Mouse (Mus musculus): Measurements from ENCODE around the gene Nlrp6. TPM values are rescaled to one million over a fixed set of nuclear protein-coding genes. Genes with fewer than 3 reads are reported as not detected.

Gene Nlrp6
- polyA plus RNA-seq, 1 experiment from 2014 or later: 2.1 TPM

DNA sequence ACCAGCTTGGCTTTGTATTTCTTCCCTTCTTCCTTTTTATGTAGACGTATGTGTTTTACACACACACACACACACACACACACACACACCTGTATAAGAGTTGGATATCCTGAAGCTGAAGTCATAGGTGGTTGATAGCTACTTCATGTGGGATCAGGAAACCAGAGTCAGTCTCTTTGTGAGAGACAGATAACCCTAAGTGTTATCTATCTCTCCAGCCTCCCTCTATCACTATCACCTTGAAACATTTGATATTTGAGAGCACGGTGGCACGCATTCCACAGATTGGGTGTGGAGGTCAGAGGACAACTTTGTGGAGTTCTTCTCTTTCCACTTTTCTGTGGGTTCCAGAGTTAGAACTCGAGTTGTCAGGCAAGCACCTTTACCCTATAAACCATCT, 791 bp upstream of the Nlrp6 start:
- no peak for TF ChIP-seq CTCF (IDR thresholded peaks at IDR 0.05; ENCODE audit: low read depth)
- Histone ChIP-seq H3K4me2 (ENCODE audit: low read length) (no peak overlapping the region), H3K4me3 (replicated peaks; ENCODE audit: low read depth, low read length) (no peak overlapping the region), H3K36me3 (ENCODE audit: insufficient read depth, low read length) (no peaks in the 10 kb centered on the region), H3K4me1 (replicated peaks; ENCODE audit: insufficient read depth, low read length) (no peaks in the 10 kb centered on the region; the same call in 1 of the 2 replicates), H3K27ac (no peak overlapping the region), H3K27me3 (ENCODE audit: insufficient read depth, low read length) (peaks cover 30% of the 10 kb centered on the region), H3K9me3 (replicated peaks; ENCODE audit: low read length) (no peaks in the 10 kb centered on the region), H3K9ac (ENCODE audit: low read depth, low read length) (no peak overlapping the region)
- WGBS: 48% methylated on average over 4 of the region's 4 CpGs
- ATAC-seq (replicated peaks; ENCODE audit: low FRiP score, low read depth) (no peak), DNase-seq (ENCODE audit: low spot score) (no peak)

GRCm38 (mm10) chr7:140921225-140921975, 698 bp downstream of the Nlrp6 start:
- Histone ChIP-seq H3K9me3 (replicated peaks; ENCODE audit: low read length) (no peaks in the 10 kb centered on the region), H3K27me3 (ENCODE audit: insufficient read depth, low read length) (peaks cover 30% of the 10 kb centered on the region), H3K27ac (no peak overlapping the region), H3K9ac (ENCODE audit: low read depth, low read length) (no peak overlapping the region), H3K4me2 (ENCODE audit: low read length) (0 out of 2 replicates have a peak overlapping the region, but pooled peaks have one; percentile 58), H3K4me3 (replicated peaks; ENCODE audit: low read depth, low read length) (no peak overlapping the region), H3K36me3 (ENCODE audit: insufficient read depth, low read length) (no peaks in the 10 kb centered on the region), H3K4me1 (replicated peaks; ENCODE audit: insufficient read depth, low read length) (no peaks in the 10 kb centered on the region; the same call in 1 of the 2 replicates)
- WGBS: 22% methylated on average over 22 of the region's 22 CpGs
- DNase-seq (ENCODE audit: low spot score) (peak; percentile 17), ATAC-seq (replicated peaks; ENCODE audit: low FRiP score, low read depth) (no peak)
- no peak for TF ChIP-seq CTCF (IDR thresholded peaks at IDR 0.05; ENCODE audit: low read depth)

DNA sequence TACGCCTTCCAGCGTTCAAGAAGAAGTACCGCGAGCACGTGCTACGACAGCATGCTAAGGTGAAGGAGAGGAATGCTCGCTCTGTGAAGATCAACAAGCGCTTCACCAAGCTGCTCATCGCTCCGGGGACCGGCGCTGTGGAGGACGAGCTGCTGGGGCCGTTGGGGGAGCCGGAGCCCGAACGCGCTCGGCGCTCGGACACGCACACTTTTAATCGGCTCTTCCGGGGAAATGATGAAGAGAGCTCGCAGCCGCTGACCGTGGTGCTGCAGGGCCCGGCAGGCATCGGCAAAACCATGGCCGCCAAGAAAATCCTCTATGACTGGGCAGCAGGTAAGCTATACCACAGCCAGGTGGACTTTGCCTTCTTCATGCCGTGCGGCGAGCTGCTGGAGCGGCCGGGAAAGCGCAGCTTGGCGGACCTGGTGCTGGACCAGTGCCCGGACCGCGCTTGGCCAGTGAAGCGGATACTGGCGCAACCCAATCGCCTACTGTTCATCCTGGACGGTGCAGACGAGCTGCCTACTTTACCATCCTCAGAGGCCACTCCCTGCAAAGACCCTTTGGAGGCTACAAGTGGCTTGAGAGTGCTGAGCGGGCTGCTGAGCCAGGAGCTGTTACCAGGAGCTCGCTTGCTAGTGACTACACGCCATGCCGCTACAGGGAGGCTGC, 1.8 kb downstream of the Nlrp6 start:
- under 1% methylated on average over 49 of the region's 49 CpGs for WGBS
- Histone ChIP-seq H3K9ac (ENCODE audit: low read depth, low read length) (no peak overlapping the region), H3K4me2 (ENCODE audit: low read length) (peak overlapping the region; percentile 58), H3K9me3 (replicated peaks; ENCODE audit: low read length) (no peaks in the 10 kb centered on the region), H3K4me3 (replicated peaks; ENCODE audit: low read depth, low read length) (peak overlapping the region; percentile 6), H3K4me1 (replicated peaks; ENCODE audit: insufficient read depth, low read length) (no peaks in the 10 kb centered on the region; the same call in 1 of the 2 replicates), H3K27me3 (ENCODE audit: insufficient read depth, low read length) (peaks cover 30% of the 10 kb centered on the region), H3K36me3 (ENCODE audit: insufficient read depth, low read length) (no peaks in the 10 kb centered on the region), H3K27ac (no peak overlapping the region)
- DNase-seq (ENCODE audit: low spot score) (peak; percentile 67), ATAC-seq (replicated peaks; ENCODE audit: low FRiP score, low read depth) (peak; percentile 85)
- no peak for TF ChIP-seq CTCF (IDR thresholded peaks at IDR 0.05; ENCODE audit: low read depth)

DNA sequence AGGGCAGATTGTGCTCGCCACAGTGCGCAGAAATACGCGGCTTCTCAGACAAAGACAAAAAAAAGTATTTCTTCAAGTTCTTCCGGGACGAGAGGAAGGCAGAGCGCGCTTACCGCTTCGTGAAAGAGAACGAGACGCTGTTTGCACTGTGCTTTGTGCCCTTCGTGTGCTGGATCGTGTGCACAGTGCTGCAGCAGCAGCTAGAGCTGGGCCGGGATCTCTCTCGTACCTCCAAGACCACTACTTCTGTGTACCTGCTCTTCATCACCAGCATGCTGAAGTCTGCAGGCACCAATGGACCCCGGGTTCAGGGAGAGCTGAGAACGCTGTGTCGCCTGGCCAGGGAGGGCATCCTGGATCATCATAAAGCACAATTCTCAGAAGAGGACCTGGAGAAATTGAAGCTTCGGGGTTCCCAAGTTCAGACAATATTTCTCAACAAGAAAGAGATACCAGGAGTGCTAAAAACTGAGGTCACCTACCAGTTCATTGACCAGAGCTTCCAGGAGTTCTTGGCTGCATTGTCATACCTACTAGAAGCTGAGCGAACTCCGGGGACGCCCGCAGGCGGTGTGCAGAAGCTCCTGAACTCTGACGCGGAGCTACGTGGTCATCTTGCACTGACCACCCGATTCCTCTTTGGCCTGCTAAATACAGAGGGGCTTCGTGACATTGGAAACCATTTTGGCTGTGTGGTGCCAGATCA, 2.5 kb downstream of the Nlrp6 start:
- H3K4me2 ChIP-seq (ENCODE audit: low read length): peak overlapping the region; percentile 58
- H3K9ac ChIP-seq (ENCODE audit: low read depth, low read length): no peak overlapping the region
- H3K27ac ChIP-seq: no peak overlapping the region
- no peaks in the 10 kb centered on the region; the same call in 1 of the 2 replicates for H3K4me1 ChIP-seq (replicated peaks; ENCODE audit: insufficient read depth, low read length)
- 21% methylated on average over 30 of the region's 30 CpGs for WGBS
- H3K4me3 ChIP-seq (replicated peaks; ENCODE audit: low read depth, low read length): no peak overlapping the region; the same call in 1 of the 2 replicates
- no peaks in the 10 kb centered on the region for H3K36me3 ChIP-seq (ENCODE audit: insufficient read depth, low read length)
- H3K9me3 ChIP-seq (replicated peaks; ENCODE audit: low read length): no peaks in the 10 kb centered on the region
- no peak for ATAC-seq (replicated peaks; ENCODE audit: low FRiP score, low read depth)
- H3K27me3 ChIP-seq (ENCODE audit: insufficient read depth, low read length): peaks cover 30% of the 10 kb centered on the region
- TF ChIP-seq CTCF (IDR thresholded peaks at IDR 0.05; ENCODE audit: low read depth): no peak
- DNase-seq (ENCODE audit: low spot score): no peak

GRCm38 (mm10) chr7:140927181-140927580, 6.5 kb downstream of the Nlrp6 start:
- no peak overlapping the region for H3K4me2 ChIP-seq (ENCODE audit: low read length)
- 90% methylated on average over 6 of the region's 6 CpGs for WGBS
- no peak overlapping the region for H3K27ac ChIP-seq
- no peaks in the 10 kb centered on the region for H3K36me3 ChIP-seq (ENCODE audit: insufficient read depth, low read length)
- no peak for TF ChIP-seq CTCF (IDR thresholded peaks at IDR 0.05; ENCODE audit: low read depth)
- H3K4me3 ChIP-seq (replicated peaks; ENCODE audit: low read depth, low read length): no peak overlapping the region
- no peaks in the 10 kb centered on the region; the same call in 1 of the 2 replicates for H3K4me1 ChIP-seq (replicated peaks; ENCODE audit: insufficient read depth, low read length)
- no peaks in the 10 kb centered on the region for H3K9me3 ChIP-seq (replicated peaks; ENCODE audit: low read length)
- peaks cover 15% of the 10 kb centered on the region; the same call in 1 of the 2 replicates for H3K27me3 ChIP-seq (ENCODE audit: insufficient read depth, low read length)
- no peak for ATAC-seq (replicated peaks; ENCODE audit: low FRiP score, low read depth)
- no peak overlapping the region for H3K9ac ChIP-seq (ENCODE audit: low read depth, low read length)
- DNase-seq (ENCODE audit: low spot score): no peak

DNA sequence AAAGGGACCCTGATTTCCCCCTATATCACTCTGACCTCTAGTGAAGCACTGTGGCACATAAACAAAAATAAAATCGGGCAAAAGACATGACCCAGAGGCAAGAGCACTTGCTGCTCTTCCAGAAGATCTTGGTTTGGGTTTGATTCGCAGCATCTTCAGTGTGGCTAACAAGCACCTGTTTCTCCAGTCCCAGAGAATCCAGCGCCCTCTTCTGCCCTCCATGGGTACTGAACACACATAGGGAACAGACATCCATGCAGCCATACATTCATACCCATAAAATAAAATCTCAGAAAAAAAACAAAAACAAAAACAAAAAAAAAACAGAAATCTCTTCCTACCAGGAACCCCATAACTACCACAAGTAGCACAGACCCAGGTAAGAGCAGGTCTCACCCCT, 17.7 kb downstream of the Nlrp6 start:
- 55% methylated on average over 3 of the region's 3 CpGs for WGBS
- peak; percentile 44; the same call in 1 of the 2 replicates for TF ChIP-seq CTCF (IDR thresholded peaks at IDR 0.05; ENCODE audit: low read depth)
- no peak overlapping the region for H3K9ac ChIP-seq (ENCODE audit: low read depth, low read length)

More for the DNA sequence above, 17.7 kb downstream of the Nlrp6 start:
- DNase-seq (ENCODE audit: low spot score) (no peak), ATAC-seq (replicated peaks; ENCODE audit: low FRiP score, low read depth) (no peak)
- Histone ChIP-seq H3K4me3 (replicated peaks; ENCODE audit: low read depth, low read length) (no peak overlapping the region), H3K4me2 (ENCODE audit: low read length) (no peak overlapping the region), H3K4me1 (replicated peaks; ENCODE audit: insufficient read depth, low read length) (0 out of 2 replicates have a peak, but pooled peaks cover 3% of the 10 kb centered on the region), H3K27ac (no peak overlapping the region), H3K36me3 (ENCODE audit: insufficient read depth, low read length) (no peaks in the 10 kb centered on the region), H3K27me3 (ENCODE audit: insufficient read depth, low read length) (no peaks in the 10 kb centered on the region), H3K9me3 (replicated peaks; ENCODE audit: low read length) (no peaks in the 10 kb centered on the region)

Measured in kidney, postnatal 0 days (tissue).